Mouse (Mus musculus) left cerebral cortex, postnatal 4 days (tissue): ENCODE data around the gene Cklf. TPM values are rescaled to one million over a fixed set of nuclear protein-coding genes. Genes with fewer than 3 reads are reported as not detected.

Source experiments
- DNase-seq: peaks from one replicate; pipeline ENCODE4 v3.0.0-alpha.2; 2022
- intact Hi-C: fragments of 180-260 bp; cut with DNase I; formaldehyde crosslinking; loops from one replicate; pipeline ENCODE4 v1.15.1; 2025
- total RNA-seq, 2 experiments: library from RNA; stranded (reverse); gene quantifications; 2 replicates each; pipeline ENCODE4 v1.2.3; 2021

The Cklf gene
- 10 to 100 TPM; 20.6 to 27.9 TPM for total RNA-seq

GRCm38 (mm10) chr8:104250439-104251367 lies at the start of gene Cklf:
Cklf (plus strand) TSS chr8:104250861.
- DNase-seq = peak; percentile 87
- intact Hi-C loops = no loop called here

- no peak for DNase-seq
- intact Hi-C loops = no loop called here
These were observed 49.0 kb upstream of the Cklf start for GRCm38 (mm10) chr8:104201622-104202021.

- no peak for DNase-seq
- intact Hi-C loops = no loop called here
These were observed 48.3 kb upstream of the Cklf start for GRCm38 (mm10) chr8:104202320-104202719.

GRCm38 (mm10) chr8:104205292-104205691 lies 45.4 kb upstream of the Cklf start:
- intact Hi-C loops = no loop called here
- no peak for DNase-seq

- intact Hi-C loops = loop anchor here (5.0 kb wide), 2 partner anchors 70 to 120 kb away; no protein-coding TSS in a partner anchor
- DNase-seq = no peak
These were observed 33.1 kb upstream of the Cklf start for GRCm38 (mm10) chr8:104217601-104218000.

GRCm38 (mm10) chr8:104219079-104219478 lies 31.6 kb upstream of the Cklf start:
- DNase-seq = peak; percentile 35
- intact Hi-C loops = loop anchor here (5.0 kb wide), 2 partner anchors 72 to 122 kb away; no protein-coding TSS in a partner anchor

- DNase-seq = peak; percentile 81
- intact Hi-C loops = loop anchor here (5.0 kb wide), 2 partner anchors 73 to 123 kb away; no protein-coding TSS in a partner anchor
These were observed 30.9 kb upstream of the Cklf start for GRCm38 (mm10) chr8:104219806-104220205.

- intact Hi-C loops = no loop called here
- DNase-seq = no peak
These were observed 23.6 kb upstream of the Cklf start for GRCm38 (mm10) chr8:104227048-104227447.

GRCm38 (mm10) chr8:104230377-104230776 lies 20.3 kb upstream of the Cklf start:
- intact Hi-C loops = no loop called here
- no peak for DNase-seq

- DNase-seq = no peak
- intact Hi-C loops = no loop called here
These were observed 18.6 kb upstream of the Cklf start for GRCm38 (mm10) chr8:104232039-104232438.

GRCm38 (mm10) chr8:104232919-104233318 lies 17.7 kb upstream of the Cklf start:
- DNase-seq = no peak
- intact Hi-C loops = no loop called here

- intact Hi-C loops = no loop called here
- DNase-seq = peak; percentile 28
These were observed 16.1 kb upstream of the Cklf start for GRCm38 (mm10) chr8:104234573-104234972.

GRCm38 (mm10) chr8:104239418-104239861 lies 11.2 kb upstream of the Cklf start:
- intact Hi-C loops = no loop called here
- no peak for DNase-seq

- no peak for DNase-seq
- intact Hi-C loops = no loop called here
These were observed 8.5 kb upstream of the Cklf start for GRCm38 (mm10) chr8:104242038-104242644.

GRCm38 (mm10) chr8:104246621-104247020 lies 4.0 kb upstream of the Cklf start:
- intact Hi-C loops = no loop called here
- DNase-seq = no peak

GRCm38 (mm10) chr8:104247054-104247907 lies 3.4 kb upstream of the Cklf start:
- intact Hi-C loops = no loop called here

GRCm38 (mm10) chr8:104247908-104248275 lies 2.8 kb upstream of the Cklf start:
- intact Hi-C loops = no loop called here
- DNase-seq = no peak

More at GRCm38 (mm10) chr8:104247054-104247907, 3.4 kb upstream of the Cklf start:
- DNase-seq = no peak

- intact Hi-C loops = no loop called here
- DNase-seq = peak; percentile 87
These were observed 2.4 kb upstream of the Cklf start, which contains the start of gene Tk2 for GRCm38 (mm10) chr8:104248276-104248675. Tk2 (minus strand) TSS chr8:104248558.

- no peak for DNase-seq
- intact Hi-C loops = no loop called here
These were observed 1.1 kb upstream of the Cklf start for GRCm38 (mm10) chr8:104249442-104249996.

- intact Hi-C loops = no loop called here
- DNase-seq = no peak
These were observed 800 bp downstream of the Cklf start for GRCm38 (mm10) chr8:104251461-104251860.
